Mouse (Mus musculus) cerebellum, adult 2 months (tissue): ENCODE data around the gene Slc4a4. TPM values are rescaled to one million over a fixed set of nuclear protein-coding genes. Genes with fewer than 3 reads are reported as not detected.

ENCODE experiments used
- DNase-seq, 2 experiments: peaks; one replicate each; pipeline ENCODE4 v3.0.0; 2021
- H3K27ac ChIP-seq: fragments of 200-500 bp; 2 replicates; pipeline ENCODE4 v1.5.1; 2012; ENCODE audit warnings: low read length, control low read depth, inconsistent platforms; ENCODE audit not compliant: insufficient read depth
- H3K27me3 ChIP-seq: fragments of 200-500 bp; 2 replicates; pipeline ENCODE4 v1.6.1; 2012; ENCODE audit warnings: inconsistent platforms, mild to moderate bottlenecking, low read length, moderate library complexity; ENCODE audit not compliant: control insufficient read depth, insufficient read depth
- H3K4me1 ChIP-seq: fragments of 200-500 bp; 2 replicates; pipeline ENCODE4 v1.6.1; 2011; ENCODE audit warnings: low read length; ENCODE audit not compliant: control insufficient read depth, insufficient read depth
- H3K4me3 ChIP-seq: fragments of 200-500 bp; replicated peaks from 2 replicates; pipeline ENCODE3; 2011; ENCODE audit warnings: mild to moderate bottlenecking, low read depth, low read length, control low read depth; ENCODE audit not compliant: insufficient read depth
- CTCF ChIP-seq: fragments of 200-500 bp; IDR thresholded peaks from 2 replicates; pipeline ENCODE4 v1.5.1; 2011; ENCODE audit warnings: low read depth, mild to moderate bottlenecking, control low read depth, low read length, moderate library complexity, borderline replicate concordance; ENCODE audit not compliant: insufficient read depth
- POLR2A ChIP-seq: fragments of 200-500 bp; IDR thresholded peaks from 2 replicates; pipeline ENCODE4 v1.6.1; 2011; ENCODE audit warnings: low read length, control low read depth, borderline replicate concordance; ENCODE audit not compliant: insufficient read depth
- WGBS: fragments of 180-500 bp; shearing (Covaris S2); methylation state at CpG from one replicate; pipeline ENCODE4 v1.1.7; 2018; 5-methylcytosine and 5-hydroxymethylcytosine counted together
- polyA plus RNA-seq: library from polyadenylated mRNA; depleted of rRNA; stranded (reverse); fragments of >200 nt; gene quantifications from 2 replicates; pipeline ENCODE4 v1.2.3, GENCODE M21; 2012

Gene Slc4a4
- polyA plus RNA-seq, 1 experiment: 118 TPM

DNA sequence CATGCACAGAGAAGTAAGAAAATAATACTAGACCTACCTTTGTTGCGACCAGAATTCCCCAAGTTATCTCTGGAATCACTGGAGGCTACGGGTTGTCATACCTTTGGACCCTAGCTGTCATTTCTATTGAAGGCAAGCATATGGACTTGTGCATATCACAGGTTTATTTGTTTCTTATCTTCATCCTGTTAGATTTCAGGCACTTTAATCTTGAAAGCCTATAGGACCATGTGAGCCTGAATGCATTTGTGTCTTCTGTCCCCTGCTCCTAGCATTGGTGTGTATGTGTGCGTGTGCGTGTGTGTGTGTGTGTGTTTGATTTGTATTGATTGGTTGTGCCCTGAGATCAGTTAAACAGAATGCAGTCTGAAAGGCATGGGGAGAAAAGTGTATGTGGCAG lies 185.3 kb downstream of the Slc4a4 start:
- Histone ChIP-seq H3K27me3 (no peaks in the 10 kb centered on the region), H3K4me3 (no peak overlapping the region), H3K4me1 (peaks cover 5% of the 10 kb centered on the region), H3K27ac (no peak overlapping the region)
- WGBS: 97% methylated on average over 4 of the region's 4 CpGs
- no peak for DNase-seq
- no peak for TF ChIP-seq CTCF
- no peak for TF ChIP-seq POLR2A

DNA sequence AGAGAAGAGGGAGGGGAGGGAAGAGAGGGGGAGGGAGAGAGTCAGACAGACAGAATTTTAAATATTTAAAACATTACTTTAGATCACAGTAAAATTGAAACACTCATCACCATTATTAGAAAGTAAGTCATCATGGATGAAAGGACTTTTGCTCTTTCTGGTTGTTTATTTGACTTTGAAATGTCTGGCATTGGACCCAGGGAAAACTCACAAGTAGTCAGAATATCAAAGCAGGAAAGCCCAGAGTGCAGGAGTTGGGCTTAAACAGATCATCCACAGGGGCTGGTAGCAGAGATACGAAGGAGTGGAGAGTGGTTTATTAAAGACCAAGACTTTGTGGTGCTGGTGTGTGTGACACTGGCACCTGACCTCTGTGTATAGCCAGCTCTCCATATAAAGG lies 191.1 kb downstream of the Slc4a4 start:
- peaks cover 2% of the 10 kb centered on the region; the same call in 1 of the 2 replicates for H3K4me1 ChIP-seq
- WGBS: 68% methylated on average over 1 of the region's 1 CpGs
- H3K27me3 ChIP-seq: no peaks in the 10 kb centered on the region
- H3K4me3 ChIP-seq: no peak overlapping the region
- no peak overlapping the region for H3K27ac ChIP-seq
- no peak for TF ChIP-seq POLR2A
- no peak for TF ChIP-seq CTCF
- no peak for DNase-seq

DNA sequence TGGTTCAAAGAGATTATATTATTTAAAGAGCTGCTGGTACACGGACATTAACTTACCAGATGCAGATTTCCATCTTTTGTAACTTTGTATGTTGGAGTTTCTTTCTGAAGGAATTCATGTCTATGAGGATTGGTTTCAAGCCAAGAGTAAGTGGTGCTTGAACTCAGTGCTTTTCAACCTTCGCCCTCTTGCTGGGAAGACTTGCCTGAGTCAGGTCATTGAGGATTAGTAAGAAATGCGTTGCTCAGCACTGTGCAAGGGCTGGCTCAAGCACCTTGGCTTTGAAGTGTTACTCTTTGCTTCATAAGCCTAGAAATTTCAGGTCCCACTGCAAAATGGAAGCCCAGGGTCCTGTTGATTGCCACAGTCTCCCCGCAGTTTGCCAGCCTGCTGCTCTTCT lies 196.9 kb downstream of the Slc4a4 start:
- TF ChIP-seq CTCF (no peak), POLR2A (no peak)
- H3K4me3 ChIP-seq: no peak overlapping the region
- 82% methylated on average over 4 of the region's 4 CpGs for WGBS
- no peak overlapping the region for H3K27ac ChIP-seq
- H3K27me3 ChIP-seq: no peaks in the 10 kb centered on the region
- peaks cover 6% of the 10 kb centered on the region; the same call in 1 of the 2 replicates for H3K4me1 ChIP-seq
- DNase-seq: no peak

DNA sequence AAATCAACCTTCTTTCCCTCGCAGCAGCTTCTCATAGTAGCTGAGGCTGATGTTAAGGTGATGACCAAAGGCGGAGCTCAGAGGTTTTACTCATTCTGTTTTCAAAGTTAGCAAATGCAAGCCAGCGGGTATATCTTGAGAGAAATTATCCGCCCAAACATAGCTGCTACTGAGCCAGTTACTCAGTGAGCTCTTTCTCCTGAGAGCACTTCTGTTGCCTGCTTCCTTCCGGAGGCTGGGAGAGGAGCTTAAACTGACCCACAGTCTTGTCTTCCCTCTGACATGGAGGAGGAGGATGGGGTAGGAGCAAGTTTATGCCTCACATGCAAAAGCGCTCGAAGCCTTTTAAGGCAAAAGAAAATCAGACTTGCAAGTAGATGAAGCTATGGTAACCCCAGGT lies 201.3 kb downstream of the Slc4a4 start:
- WGBS: 74% methylated on average over 7 of the region's 7 CpGs
- Histone ChIP-seq H3K27me3 (no peaks in the 10 kb centered on the region), H3K27ac (no peak overlapping the region), H3K4me1 (peaks cover 10% of the 10 kb centered on the region), H3K4me3 (no peak overlapping the region)
- TF ChIP-seq CTCF (no peak), POLR2A (no peak)
- DNase-seq: no peak

DNA sequence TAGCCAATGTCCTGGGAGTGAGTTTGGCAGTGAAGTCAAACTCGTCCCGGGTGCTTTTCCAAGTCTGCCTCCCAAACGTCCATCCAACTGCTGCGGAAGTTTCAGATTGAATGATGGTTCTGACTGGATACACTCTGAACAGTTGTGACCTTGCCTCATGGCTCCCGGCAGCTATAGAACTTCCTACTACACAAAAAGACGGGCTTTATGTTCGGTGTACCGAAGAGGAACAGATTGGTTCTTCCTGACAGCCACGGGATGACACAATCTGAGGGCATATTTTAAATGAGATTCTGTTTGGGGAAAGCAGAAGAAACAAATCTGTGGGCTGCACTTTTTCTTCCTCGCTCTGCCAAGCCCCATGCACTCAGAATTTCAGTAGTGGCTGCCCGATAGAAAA lies 201.8 kb downstream of the Slc4a4 start:
- Histone ChIP-seq H3K4me1 (peaks cover 14% of the 10 kb centered on the region), H3K27me3 (no peaks in the 10 kb centered on the region), H3K27ac (no peak overlapping the region), H3K4me3 (no peak overlapping the region)
- peak in 1 of 2 experiments; percentile 36 for DNase-seq
- TF ChIP-seq CTCF: no peak
- TF ChIP-seq POLR2A: no peak
- WGBS: 18% methylated on average over 11 of the region's 11 CpGs

DNA sequence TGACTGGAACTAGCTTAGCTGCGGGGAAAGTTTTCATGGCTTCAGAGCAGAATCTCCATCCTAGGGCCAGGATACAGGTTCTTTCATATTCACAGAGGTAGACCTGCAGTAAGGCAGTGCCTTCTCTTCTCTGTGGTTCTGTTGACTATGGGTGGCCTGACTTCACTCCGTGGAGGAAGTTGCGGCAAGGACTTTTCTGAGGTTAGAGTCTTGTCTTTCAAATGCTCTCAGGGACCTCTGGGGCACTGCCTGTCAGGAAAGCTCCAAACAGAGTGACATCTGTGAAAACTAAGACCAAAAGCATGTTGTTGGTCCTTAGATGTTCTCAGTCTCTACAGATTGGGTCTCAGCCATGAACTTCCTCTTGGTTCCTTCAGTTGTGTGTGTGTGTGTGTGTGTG lies 203.5 kb downstream of the Slc4a4 start:
- Histone ChIP-seq H3K27ac (no peak overlapping the region), H3K4me1 (peaks cover 14% of the 10 kb centered on the region), H3K4me3 (no peak overlapping the region), H3K27me3 (no peaks in the 10 kb centered on the region)
- WGBS: 83% methylated on average over 3 of the region's 3 CpGs
- no peak for DNase-seq
- TF ChIP-seq POLR2A (no peak), CTCF (no peak)

DNA sequence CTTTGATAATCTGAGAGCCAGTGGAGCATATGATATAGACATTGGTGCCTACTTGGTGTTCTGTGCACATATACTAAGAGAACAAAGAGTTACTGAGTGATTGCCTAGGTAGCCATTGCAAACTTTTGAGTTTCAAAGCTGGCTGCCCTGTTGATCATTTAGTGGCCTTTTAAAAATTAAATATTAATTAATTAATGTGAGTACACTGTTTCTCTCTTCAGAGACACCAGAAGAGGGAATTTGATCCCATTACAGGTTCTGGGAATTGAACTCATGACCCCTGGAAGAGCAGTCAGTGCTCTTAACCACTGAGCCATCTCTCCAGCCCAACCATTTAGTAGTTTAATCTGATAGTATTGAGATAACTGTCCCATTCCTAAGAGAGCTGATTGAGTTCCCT lies 209.8 kb downstream of the Slc4a4 start:
- TF ChIP-seq POLR2A (no peak), CTCF (no peak)
- Histone ChIP-seq H3K4me1 (peaks cover 22% of the 10 kb centered on the region), H3K27me3 (no peaks in the 10 kb centered on the region), H3K4me3 (no peak overlapping the region), H3K27ac (no peak overlapping the region)
- DNase-seq: no peak

DNA sequence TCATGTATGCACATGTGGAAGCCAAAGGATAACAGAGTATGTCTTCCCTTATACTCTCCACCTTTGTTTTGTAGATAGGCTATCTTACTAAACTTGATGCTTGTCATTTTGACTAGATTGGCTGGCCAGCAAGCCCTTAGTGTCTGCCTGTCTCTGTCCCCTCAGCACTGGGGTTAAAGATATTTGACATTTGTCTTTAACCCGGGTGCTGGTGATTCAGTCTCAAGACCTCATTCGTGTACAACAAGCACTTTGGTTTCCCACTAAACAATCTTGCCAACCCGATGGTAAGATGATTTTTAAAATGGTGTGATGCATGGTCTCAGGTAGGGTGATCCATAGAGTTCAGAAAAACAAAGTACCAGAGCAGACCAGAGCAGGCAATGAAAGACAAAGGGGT lies 210.7 kb downstream of the Slc4a4 start:
- DNase-seq: no peak
- TF ChIP-seq POLR2A: no peak
- TF ChIP-seq CTCF: no peak
- peaks cover 24% of the 10 kb centered on the region for H3K4me1 ChIP-seq
- H3K27ac ChIP-seq: no peak overlapping the region
- 95% methylated on average over 3 of the region's 3 CpGs for WGBS
- H3K4me3 ChIP-seq: no peak overlapping the region
- H3K27me3 ChIP-seq: no peaks in the 10 kb centered on the region; the same call in 1 of the 2 replicates

DNA sequence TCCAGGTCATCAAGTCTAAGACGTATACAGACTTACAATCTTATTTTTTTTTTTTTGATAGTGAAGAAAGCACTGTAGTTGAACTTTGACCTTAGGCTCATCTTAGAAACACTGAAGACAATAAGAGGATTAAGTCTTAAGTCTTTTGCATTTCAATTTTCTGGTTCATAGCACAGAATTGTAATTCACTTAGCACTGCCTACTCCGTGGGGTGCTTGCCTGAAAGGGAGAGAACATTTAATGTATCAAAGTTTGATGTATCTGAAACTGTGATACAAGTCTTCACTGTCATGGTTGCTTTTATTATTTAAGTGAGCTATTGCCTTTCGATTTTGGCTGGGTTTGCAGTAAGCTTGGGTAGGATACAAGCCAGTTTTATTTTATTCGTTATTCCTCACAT lies 211.5 kb downstream of the Slc4a4 start:
- no peak overlapping the region for H3K27ac ChIP-seq
- no peak overlapping the region for H3K4me3 ChIP-seq
- no peaks in the 10 kb centered on the region; the same call in 1 of the 2 replicates for H3K27me3 ChIP-seq
- 56% methylated on average over 4 of the region's 4 CpGs for WGBS
- no peak for DNase-seq
- H3K4me1 ChIP-seq: peaks cover 19% of the 10 kb centered on the region; the same call in 1 of the 2 replicates
- TF ChIP-seq CTCF (no peak), POLR2A (no peak)
